Mouse (Mus musculus): ENCODE results near the gene Rdx.

GRCm38 (mm10) chr9:52028521-52029405 lies 18.2 kb upstream of the Rdx start:
- TF ChIP-seq POLR2A (IDR thresholded peaks at IDR 0.05; ENCODE audit: borderline replicate concordance, low read depth, low read length) (no peak), CTCF (IDR thresholded peaks at IDR 0.05; ENCODE audit: low read depth, low read length) (no peak)

Data from bone marrow macrophage, adult 2 months (primary cell).